In genomic region chr7:92003769-92004455, GRCm38 (mm10) we compare ENCODE assay signal across 20 mouse cellular contexts.
A peak's percentile ranks its signal among the peaks of the same experiment; 100 is the strongest.
DNase-seq lines count a peak whose midpoint lies in the region; ATAC-seq lines count a peak whose summit lies in the region.
"Had no signal": no experiment of that assay in that cellular context is flagged by ENCODE, and none has a peak within 500 bp of the region (broad histone marks: within the 10 kb centered on the region; RNA-seq: fewer than 3 reads in every experiment).

No protein-coding gene starts in this region.

- peak; percentile 31; the same call in 1 of the 2 replicates for ATAC-seq in frontal cortex, adult (ENCODE audit: low TSS enrichment)
- ATAC-seq: activated CD4-positive, CD25-positive, alpha-beta regulatory T cell, adult 4 months; forebrain, embryonic 13.5 days; forebrain, postnatal 0 days; intestine, postnatal 0 days had no signal

- DNase-seq in cerebellum, postnatal 10 days: peak; percentile 57 to 62
- DNase-seq in cerebellum, adult 8-10 months: no peak
- no peak for DNase-seq in frontal cortex, adult 2 months (ENCODE audit: extremely low spot score in 1 of 2, low spot score in 1 of 2)
- peak; percentile 54 for DNase-seq in brain, adult 2 months (ENCODE audit: low read depth, low spot score)
- no peak for DNase-seq in spleen, postnatal 4 days (ENCODE audit: low spot score in 2 of 2)
- DNase-seq: adrenal gland, adult 8-10 months; adrenal gland, postnatal 25 days; cerebellum, adult 11 months; cerebellum, adult 9-10 months; cerebellum, postnatal 36 days; embryo, embryonic 11 days; forebrain, postnatal 0 days; gastrocnemius, postnatal 10 days; gastrocnemius, postnatal 36 days; heart, adult 2 months; heart, postnatal 14 days had no signal

Comparison
In these comparisons a context has a peak if more than half of its experiments do, and no peak if none do; other contexts are left out.
1. DNase-seq: peak in cerebellum, postnatal 10 days (2 of 2) and brain, adult 2 months (single experiment); none in cerebellum, adult 8-10 months (single experiment), frontal cortex, adult 2 months (0 of 2) and spleen, postnatal 4 days (0 of 2).